Mouse (Mus musculus) heart, adult 2 months (tissue): ENCODE data around the gene Olfr654. TPM values are rescaled to one million over a fixed set of nuclear protein-coding genes. Genes with fewer than 3 reads are reported as not detected.

Experiments
- DNase-seq, 2 experiments: peaks; one replicate each; pipeline ENCODE4 v3.0.0; 2021
- H3K27ac ChIP-seq: fragments of 200-600 bp; 2 replicates; pipeline ENCODE4 v1.8.1; 2022
- H3K27me3 ChIP-seq: fragments of 200-500 bp; 2 replicates; pipeline ENCODE4 v1.6.1; 2012; ENCODE audit warnings: mild to moderate bottlenecking, low read length, inconsistent platforms, mixed read lengths; ENCODE audit not compliant: control insufficient read depth, insufficient read depth
- H3K36me3 ChIP-seq: fragments of 200-500 bp; 2 replicates; pipeline ENCODE4 v1.6.1; 2012; ENCODE audit warnings: low read length, inconsistent platforms; ENCODE audit not compliant: control insufficient read depth, insufficient read depth
- H3K4me1 ChIP-seq: fragments of 200-500 bp; 2 replicates; pipeline ENCODE4 v1.6.1; 2011; ENCODE audit warnings: low read length; ENCODE audit not compliant: control insufficient read depth, insufficient read depth
- H3K4me3 ChIP-seq: fragments of 200-600 bp; 2 replicates; pipeline ENCODE4 v1.8.1; 2022
- H3K79me2 ChIP-seq: fragments of 200-500 bp; replicated peaks from 2 replicates; pipeline ENCODE4 v1.6.1; 2012; ENCODE audit warnings: mild to moderate bottlenecking, inconsistent platforms, low read length, moderate library complexity, mixed read lengths; ENCODE audit not compliant: control insufficient read depth, insufficient read depth
- H3K9ac ChIP-seq: fragments of 200-500 bp; 2 replicates; pipeline ENCODE4 v1.6.1; 2012; ENCODE audit warnings: low read depth, mild to moderate bottlenecking, control low read depth, inconsistent platforms, low read length, mixed read lengths
- CTCF ChIP-seq: fragments of 200-600 bp; IDR thresholded peaks from 2 replicates; pipeline ENCODE4 v1.8.1; 2022; ENCODE audit warnings: antibody characterized with exemption, mild to moderate bottlenecking, moderate library complexity
- EP300 ChIP-seq: fragments of 200-500 bp; IDR thresholded peaks from 2 replicates; pipeline ENCODE4 v1.6.1; 2011; ENCODE audit warnings: low read depth, low read length, control low read depth; ENCODE audit not compliant: insufficient read depth
- POLR2A ChIP-seq: fragments of 200-500 bp; IDR thresholded peaks from 2 replicates; pipeline ENCODE4 v1.6.1; 2011; ENCODE audit warnings: mild to moderate bottlenecking, low read depth, low read length, control low read depth; ENCODE audit not compliant: insufficient read depth
- WGBS: fragments of 180-500 bp; shearing (Covaris S2); methylation state at CpG from one replicate; pipeline ENCODE4 v1.1.7; 2018; 5-methylcytosine and 5-hydroxymethylcytosine counted together
- intact Hi-C: fragments of 180-260 bp; cut with DNase I; formaldehyde crosslinking; loops from one replicate; pipeline ENCODE4 v1.15.1; 2025
- polyA plus RNA-seq: library from polyadenylated mRNA; depleted of rRNA; stranded (reverse); fragments of >200 nt; gene quantifications from 2 replicates; pipeline ENCODE4 v1.2.3, GENCODE M21; 2012
- total RNA-seq, 2 experiments: library from RNA; stranded (reverse); gene quantifications; 2 replicates each; pipeline ENCODE4 v1.2.3; 2021

The Olfr654 gene
- total and polyA plus RNA-seq, 3 experiments: not detected

DNA sequence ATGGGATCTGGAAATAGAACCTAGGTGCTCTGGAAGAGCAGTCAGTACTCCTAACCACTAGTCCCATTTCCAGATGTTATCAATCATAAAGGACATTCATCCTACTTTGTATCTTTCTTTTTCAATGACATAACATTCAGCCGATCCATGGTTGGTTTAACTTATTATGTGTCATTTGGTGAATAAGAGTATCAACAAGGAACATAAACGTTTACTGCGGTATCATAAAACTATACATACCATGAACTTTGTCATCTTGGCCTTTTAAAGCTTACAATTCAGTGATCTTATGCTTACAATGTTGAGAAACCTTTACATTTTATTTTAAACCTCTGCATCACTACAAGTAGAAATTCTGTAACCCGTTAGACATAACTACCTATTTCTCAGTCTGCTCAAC, 5.4 kb upstream of the Olfr654 start:
- 79% methylated on average over 4 of the region's 4 CpGs for WGBS
- no peak for DNase-seq
- H3K36me3 ChIP-seq: no peaks in the 10 kb centered on the region
- no peak overlapping the region for H3K9ac ChIP-seq
- H3K27me3 ChIP-seq: no peaks in the 10 kb centered on the region
- H3K79me2 ChIP-seq: no peaks in the 10 kb centered on the region
- no peak overlapping the region for H3K4me3 ChIP-seq
- no peak overlapping the region for H3K27ac ChIP-seq
- H3K4me1 ChIP-seq: no peaks in the 10 kb centered on the region
- no peak for TF ChIP-seq EP300
- no peak for TF ChIP-seq CTCF
- TF ChIP-seq POLR2A: no peak
- intact Hi-C loops: no loop called here

DNA sequence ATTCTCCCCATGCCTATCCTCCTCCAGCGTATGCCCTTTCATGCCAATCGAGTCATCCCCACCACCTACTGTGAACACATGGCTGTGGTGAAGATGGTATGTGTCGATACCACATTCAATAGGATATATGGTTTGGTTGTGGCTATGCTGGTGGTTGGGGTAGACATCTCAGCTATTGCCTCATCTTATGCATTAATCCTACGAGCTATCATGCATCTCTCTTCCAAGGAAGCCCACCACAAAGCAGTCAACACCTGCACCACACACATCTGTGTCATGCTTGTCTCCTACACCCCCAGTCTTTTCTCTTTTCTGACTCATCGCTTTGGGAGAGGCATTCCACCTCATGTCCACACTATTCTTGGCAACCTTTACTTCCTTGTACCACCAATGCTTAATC, 1.4 kb downstream of the Olfr654 start:
- WGBS: 75% methylated on average over 5 of the region's 5 CpGs
- TF ChIP-seq CTCF: no peak
- no peak for TF ChIP-seq POLR2A
- H3K27me3 ChIP-seq: no peaks in the 10 kb centered on the region
- H3K36me3 ChIP-seq: no peaks in the 10 kb centered on the region
- no peak overlapping the region for H3K9ac ChIP-seq
- no peaks in the 10 kb centered on the region for H3K79me2 ChIP-seq
- no peak overlapping the region for H3K27ac ChIP-seq
- H3K4me3 ChIP-seq: no peak overlapping the region
- no peaks in the 10 kb centered on the region for H3K4me1 ChIP-seq
- no peak for DNase-seq
- intact Hi-C loops: no loop called here

DNA sequence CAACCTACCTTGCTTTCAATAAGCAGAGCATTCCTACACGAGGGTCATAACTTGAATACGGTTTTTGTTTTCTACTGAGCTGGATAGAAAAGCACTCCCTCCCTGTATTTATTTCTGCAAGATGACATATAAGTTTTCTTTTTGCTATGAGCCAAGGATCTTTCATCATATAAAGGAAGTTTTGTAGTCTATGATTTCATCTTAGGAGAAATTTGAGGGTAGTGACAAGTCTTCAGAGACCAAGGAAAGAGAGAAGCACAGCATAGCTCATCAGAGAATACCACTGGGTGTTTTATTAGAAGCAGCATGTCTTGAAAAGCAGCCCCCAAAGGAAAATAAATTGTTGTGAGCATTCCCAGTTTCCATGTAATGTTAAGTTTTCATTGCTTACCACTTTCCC, 14.9 kb downstream of the Olfr654 start, which contains the start of gene Olfr655:
Gene Olfr655, minus strand, starts transcription at position 101 of the 400 bp plus-strand sequence.
- intact Hi-C loops: no loop called here
- Histone ChIP-seq H3K4me3 (no peak within 1 kb of the TSS), H3K9ac (no peak within 1 kb of the TSS), H3K79me2 (no peaks in the 10 kb centered on the region), H3K36me3 (no peaks in the 10 kb centered on the region), H3K4me1 (no peaks in the 10 kb centered on the region), H3K27me3 (no peaks in the 10 kb centered on the region), H3K27ac (no peak within 1 kb of the TSS)
- no peak for DNase-seq
- 66% methylated on average over 2 of the region's 2 CpGs for whole genome bisulfite sequencing
- TF ChIP-seq EP300: no peak
- no peak for TF ChIP-seq POLR2A
- no peak for TF ChIP-seq CTCF

DNA sequence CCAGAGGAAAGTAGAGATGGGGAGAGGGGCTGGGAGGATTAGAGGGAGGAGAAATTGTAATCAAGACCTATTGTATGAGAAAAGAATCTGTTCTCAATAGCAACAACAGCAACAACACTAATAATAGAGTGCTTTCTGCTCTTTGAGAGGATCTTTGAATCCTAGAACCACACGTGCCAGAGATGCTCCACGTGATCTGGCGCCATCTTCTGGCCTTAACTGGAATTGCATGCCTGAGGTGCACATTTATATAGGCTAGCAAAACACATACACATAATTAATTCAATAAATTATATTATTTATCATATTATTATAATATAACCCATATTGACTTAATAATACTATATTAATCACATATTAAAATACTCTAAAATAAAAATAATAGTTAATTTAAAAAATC, 16.3 kb downstream of the Olfr654 start:
- TF ChIP-seq POLR2A: no peak
- peak; percentile 74 for TF ChIP-seq CTCF
- peak; percentile 4 to 27 for DNase-seq
- no peak overlapping the region for H3K27ac ChIP-seq
- H3K4me3 ChIP-seq: no peak overlapping the region
- H3K79me2 ChIP-seq: no peaks in the 10 kb centered on the region
- intact Hi-C loops: no loop called here
- H3K9ac ChIP-seq: no peak overlapping the region
- no peaks in the 10 kb centered on the region for H3K27me3 ChIP-seq
- WGBS: 5% methylated on average over 3 of the region's 3 CpGs
- H3K4me1 ChIP-seq: no peaks in the 10 kb centered on the region
- H3K36me3 ChIP-seq: no peaks in the 10 kb centered on the region

DNA sequence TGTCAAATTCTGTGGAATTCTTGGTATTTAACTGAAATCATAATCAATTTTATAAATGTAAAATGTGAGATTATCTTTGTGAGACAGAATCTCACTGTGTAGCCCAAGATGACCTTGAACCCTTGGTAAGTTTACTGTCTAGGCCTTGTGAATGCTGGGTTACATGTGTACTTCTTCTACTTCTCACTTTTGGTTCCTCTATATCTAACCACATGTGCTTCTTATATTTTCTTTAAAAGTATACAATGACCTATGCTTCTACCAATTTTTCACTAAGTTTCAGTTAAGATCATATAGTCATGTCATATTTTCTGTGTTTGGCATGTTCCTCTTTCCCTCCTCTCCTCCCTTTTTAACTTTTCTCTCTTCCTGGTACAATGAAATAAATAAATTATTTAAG, 17.9 kb downstream of the Olfr654 start:
- no peak for DNase-seq
- H3K4me3 ChIP-seq: no peak overlapping the region
- H3K27ac ChIP-seq: no peak overlapping the region
- no peak for TF ChIP-seq CTCF
- TF ChIP-seq EP300: no peak
- no peak for TF ChIP-seq POLR2A
- no peaks in the 10 kb centered on the region for H3K36me3 ChIP-seq
- H3K4me1 ChIP-seq: no peaks in the 10 kb centered on the region
- H3K27me3 ChIP-seq: no peaks in the 10 kb centered on the region
- no peaks in the 10 kb centered on the region for H3K79me2 ChIP-seq
- no peak overlapping the region for H3K9ac ChIP-seq
- intact Hi-C loops: no loop called here

DNA sequence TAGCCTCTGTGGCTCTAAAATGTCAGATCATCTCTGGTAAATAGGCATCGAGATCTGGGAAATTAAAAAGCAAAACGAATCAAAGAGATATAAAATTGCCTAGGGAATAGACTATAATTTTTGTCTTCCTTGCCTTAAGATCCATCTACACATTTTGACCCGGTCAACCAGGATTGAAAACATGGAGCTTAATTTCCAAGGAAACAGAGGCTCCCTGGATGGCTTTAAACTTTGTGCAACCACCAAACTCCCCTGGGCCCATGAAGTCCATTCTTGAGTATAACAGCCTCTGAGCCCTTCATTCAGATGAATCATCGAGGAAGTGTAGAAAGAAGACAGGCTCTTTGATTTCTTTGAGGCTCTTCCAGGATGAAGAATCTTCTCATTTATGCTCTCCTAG, 26.8 kb downstream of the Olfr654 start, which contains the start of gene Olfr656:
Gene Olfr656, plus strand, starts transcription at position 301 of the 400 bp plus-strand sequence.
- no peaks in the 10 kb centered on the region for H3K36me3 ChIP-seq
- H3K27ac ChIP-seq: no peak within 1 kb of the TSS

More for the DNA sequence above, 26.8 kb downstream of the Olfr654 start, which contains the start of gene Olfr656:
- Histone ChIP-seq H3K27me3 (no peaks in the 10 kb centered on the region), H3K4me3 (no peak within 1 kb of the TSS), H3K9ac (no peak within 1 kb of the TSS), H3K79me2 (no peaks in the 10 kb centered on the region), H3K4me1 (no peaks in the 10 kb centered on the region)
- no peak for DNase-seq
- TF ChIP-seq CTCF (no peak), EP300 (no peak), POLR2A (no peak)
- WGBS: 63% methylated on average over 4 of the region's 4 CpGs
- intact Hi-C loops: no loop called here
